11 mouse cellular contexts compared by ENCODE assay signal in genomic region chr10:76976699-76977098, GRCm38 (mm10).
"Had no signal": no experiment of that assay in that cellular context is flagged by ENCODE, and none has a peak within 500 bp of the region (broad histone marks: within the 10 kb centered on the region; RNA-seq: fewer than 3 reads in every experiment).

No protein-coding gene starts in this region.

- H3K36me3 ChIP-seq: limb, embryonic 13.5 days; midbrain, embryonic 13.5 days had no signal

- H3K27me3 ChIP-seq: limb, embryonic 13.5 days had no signal

- H3K4me2 ChIP-seq: limb, embryonic 13.5 days; midbrain, embryonic 13.5 days had no signal

- H3K9me3 ChIP-seq: limb, embryonic 13.5 days; midbrain, embryonic 13.5 days had no signal

- H3K4me3 ChIP-seq: limb, embryonic 13.5 days; midbrain, embryonic 13.5 days had no signal

- H3K9ac ChIP-seq: limb, embryonic 13.5 days; liver, embryonic 14.5 days; midbrain, embryonic 13.5 days had no signal

- H3K27ac ChIP-seq: kidney, postnatal 0 days; limb, embryonic 13.5 days; liver, embryonic 14.5 days; midbrain, embryonic 13.5 days; stomach, postnatal 0 days had no signal

- ATAC-seq: midbrain, embryonic 13.5 days had no signal

- DNase-seq: kidney, adult 9 months; kidney, postnatal 36 days; layer of hippocampus, adult 9-11 months; lung, adult 18-20 months; right cerebral cortex, postnatal 25 days; thymus, postnatal 14 days had no signal
